Mouse (Mus musculus) lung, postnatal 0 days (tissue): ENCODE measurements around the gene Gm20388.

Source experiments
- CTCF ChIP-seq: IDR thresholded peaks from 2 replicates; pipeline ENCODE4 v1.5.1; 2016; ENCODE audit warnings: antibody characterized with exemption, mild to moderate bottlenecking
- EP300 ChIP-seq: IDR thresholded peaks from 2 replicates; pipeline ENCODE4 v1.6.1; 2016; ENCODE audit warnings: antibody characterized with exemption, mild to moderate bottlenecking, control low read depth

GRCm38 (mm10) chr8:121174178-121174577 lies 1263.5 kb downstream of the Gm20388 start:
- TF ChIP-seq CTCF (0 out of 2 replicates have a peak, but pooled peaks have one; percentile 3), EP300 (no peak)
